Mouse (Mus musculus) myocyte (in vitro differentiated cells): ENCODE measurements at regions not wholly inside any gene's neighbourhood (a gene's known extent, or its start where the extent isn't known, plus 50 kb on each side); places are given as distances from the start of the nearest gene placed in this dataset.

ENCODE experiments used
- H3K27me3 ChIP-seq: one replicate; pipeline ENCODE4 v1.6.1; 2011; ENCODE audit not compliant: control insufficient read depth, insufficient read depth, insufficient read length
- H3K36me3 ChIP-seq: one replicate; pipeline ENCODE4 v1.6.1; 2011; ENCODE audit not compliant: control insufficient read depth, insufficient read depth
- H3K4me2 ChIP-seq: one replicate; pipeline ENCODE4 v1.6.1; 2011; ENCODE audit warnings: low read depth, control low read depth
- H3K4me3 ChIP-seq: one replicate; pipeline ENCODE4 v1.5.1; 2011; ENCODE audit warnings: mild to moderate bottlenecking, control low read depth, moderate library complexity
- H3K79me2 ChIP-seq: one replicate; pipeline ENCODE4 v1.6.1; 2011; ENCODE audit not compliant: control insufficient read depth, insufficient read depth
- H3ac ChIP-seq: one replicate; pipeline ENCODE4 v1.6.1; 2011; ENCODE audit not compliant: control insufficient read depth, insufficient read length
- CEBPB ChIP-seq: IDR thresholded peaks from 2 replicates; pipeline ENCODE4 v1.6.1; 2011; ENCODE audit warnings: mild to moderate bottlenecking, moderate library complexity; ENCODE audit not compliant: poor library complexity, insufficient read depth, severe bottlenecking
- E2F4 ChIP-seq: IDR thresholded peaks from one replicate; pipeline ENCODE4 v1.6.1; 2011; ENCODE audit warnings: mild to moderate bottlenecking, control low read depth, moderate library complexity; ENCODE audit not compliant: insufficient read depth
- MAX ChIP-seq: IDR thresholded peaks from one replicate; pipeline ENCODE4 v1.6.1; 2011; ENCODE audit warnings: low read depth, mild to moderate bottlenecking, control low read depth
- MYOD1 ChIP-seq, 3 experiments: IDR thresholded peaks; one replicate each; pipeline ENCODE4 v1.6.1; 2011; ENCODE audit warnings: control low read depth in 2 of 3, low read depth in 2 of 3, mild to moderate bottlenecking in 2 of 3, moderate library complexity in 1 of 3; ENCODE audit not compliant: insufficient read length in 2 of 3, control insufficient read depth in 1 of 3
- MYOG ChIP-seq, 3 experiments: IDR thresholded peaks; one replicate each; pipeline ENCODE4 v1.6.1; 2011; ENCODE audit warnings: control low read depth in 2 of 3, low read depth in 2 of 3, mild to moderate bottlenecking in 2 of 3; ENCODE audit not compliant: insufficient read length in 2 of 3, control insufficient read depth in 1 of 3, insufficient read depth in 1 of 3
- POLR2A ChIP-seq: IDR thresholded peaks from one replicate; pipeline ENCODE4 v1.6.1; 2011; ENCODE audit warnings: low read depth, mild to moderate bottlenecking, control low read depth, moderate library complexity; ENCODE audit not compliant: insufficient read length
- POLR2AphosphoS2 ChIP-seq: IDR thresholded peaks from one replicate; pipeline ENCODE4 v1.6.1; 2011; ENCODE audit warnings: low read depth, control low read depth; ENCODE audit not compliant: insufficient read length
- REST ChIP-seq: IDR thresholded peaks from one replicate; pipeline ENCODE4 v1.6.1; 2011; ENCODE audit warnings: mild to moderate bottlenecking, control low read depth, moderate library complexity; ENCODE audit not compliant: insufficient read depth, insufficient read length
- SRF ChIP-seq: IDR thresholded peaks from one replicate; pipeline ENCODE4 v1.6.1; 2011; ENCODE audit warnings: low read depth; ENCODE audit not compliant: control insufficient read depth, insufficient read length
- TCF12 ChIP-seq: IDR thresholded peaks from one replicate; pipeline ENCODE4 v1.6.1; 2011; ENCODE audit warnings: mild to moderate bottlenecking, control low read depth; ENCODE audit not compliant: poor library complexity, insufficient read depth, severe bottlenecking
- TCF3 ChIP-seq: IDR thresholded peaks from one replicate; pipeline ENCODE4 v1.6.1; 2011; ENCODE audit warnings: low read depth, control low read depth; ENCODE audit not compliant: insufficient read length
- USF1 ChIP-seq: IDR thresholded peaks from one replicate; pipeline ENCODE4 v1.6.1; 2011; ENCODE audit warnings: low read depth, mild to moderate bottlenecking, control low read depth, moderate library complexity

DNA sequence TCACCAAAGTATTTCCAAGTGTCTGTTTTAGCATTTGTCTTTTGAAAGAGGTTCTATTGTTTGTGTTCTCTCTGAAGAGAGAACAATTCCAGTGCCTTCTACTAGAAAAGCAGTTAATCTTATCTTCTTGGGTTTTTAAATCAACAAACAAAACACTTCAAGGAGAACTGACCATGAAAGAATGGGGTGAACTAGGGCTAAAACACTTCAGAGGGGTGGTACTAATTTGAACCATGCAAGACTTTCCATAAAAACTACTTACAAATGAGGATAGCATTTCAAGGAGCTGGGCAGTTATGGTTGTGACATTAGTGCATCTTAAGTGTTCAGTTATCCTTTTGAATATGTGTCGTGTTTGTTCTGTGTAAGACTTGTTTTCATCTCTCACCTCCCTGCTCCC is 64.5 kb upstream of the Cav2 start:
- no peaks in the 10 kb centered on the region for H3K79me2 ChIP-seq
- TF ChIP-seq MYOD1 (IDR thresholded peaks at IDR 0.05; ENCODE audit: control insufficient read depth in 1 of 3, insufficient read length in 2 of 3, low read depth in 2 of 3), result no peak
- no peak for TF ChIP-seq TCF3
- TF ChIP-seq TCF12, result no peak
- no peak for TF ChIP-seq CEBPB
- TF ChIP-seq MYOG (IDR thresholded peaks at IDR 0.05; ENCODE audit: control insufficient read depth in 1 of 3, insufficient read depth in 1 of 3, insufficient read length in 2 of 3, low read depth in 2 of 3), result no peak
- no peak for TF ChIP-seq MAX
- TF ChIP-seq E2F4, result no peak
- no peak for TF ChIP-seq POLR2AphosphoS2
- TF ChIP-seq REST, result no peak
- TF ChIP-seq SRF, result no peak
- no peak overlapping the region for H3K4me2 ChIP-seq
- no peak overlapping the region for H3ac ChIP-seq
- no peaks in the 10 kb centered on the region for H3K27me3 ChIP-seq
- no peaks in the 10 kb centered on the region for H3K36me3 ChIP-seq
- no peak overlapping the region for H3K4me3 ChIP-seq

DNA sequence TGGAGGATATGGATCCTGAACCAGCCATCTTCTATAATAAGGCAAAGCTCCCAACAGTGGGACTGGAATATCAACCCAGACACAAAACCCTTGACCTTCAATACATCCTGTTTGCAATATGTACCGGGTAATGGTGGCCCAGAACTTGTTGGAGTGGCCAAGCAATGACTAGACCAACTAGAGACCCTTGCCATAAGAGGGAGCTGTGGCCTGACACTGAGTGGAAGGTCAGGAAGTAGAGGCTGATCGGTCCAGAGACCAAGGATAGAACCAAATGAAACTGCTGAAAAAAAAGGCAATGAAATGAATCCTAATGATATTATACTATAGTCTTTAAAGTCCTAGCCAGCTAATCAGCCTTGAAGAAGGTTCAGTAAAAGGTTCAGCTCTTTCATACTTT is 57.2 kb upstream of the Cav2 start:
- TF ChIP-seq SRF (no peak), TCF12 (no peak), POLR2AphosphoS2 (no peak), POLR2A (no peak), USF1 (no peak), MYOG (IDR thresholded peaks at IDR 0.05; ENCODE audit: control insufficient read depth in 1 of 3, insufficient read depth in 1 of 3, insufficient read length in 2 of 3, low read depth in 2 of 3) (no peak), REST (no peak), MYOD1 (IDR thresholded peaks at IDR 0.05; ENCODE audit: control insufficient read depth in 1 of 3, insufficient read length in 2 of 3, low read depth in 2 of 3) (no peak), E2F4 (no peak), CEBPB (no peak), MAX (no peak), TCF3 (no peak)
- Histone ChIP-seq H3K79me2 (no peaks in the 10 kb centered on the region), H3K4me3 (no peak overlapping the region), H3ac (no peak overlapping the region), H3K27me3 (no peaks in the 10 kb centered on the region), H3K4me2 (no peak overlapping the region), H3K36me3 (no peaks in the 10 kb centered on the region)

DNA sequence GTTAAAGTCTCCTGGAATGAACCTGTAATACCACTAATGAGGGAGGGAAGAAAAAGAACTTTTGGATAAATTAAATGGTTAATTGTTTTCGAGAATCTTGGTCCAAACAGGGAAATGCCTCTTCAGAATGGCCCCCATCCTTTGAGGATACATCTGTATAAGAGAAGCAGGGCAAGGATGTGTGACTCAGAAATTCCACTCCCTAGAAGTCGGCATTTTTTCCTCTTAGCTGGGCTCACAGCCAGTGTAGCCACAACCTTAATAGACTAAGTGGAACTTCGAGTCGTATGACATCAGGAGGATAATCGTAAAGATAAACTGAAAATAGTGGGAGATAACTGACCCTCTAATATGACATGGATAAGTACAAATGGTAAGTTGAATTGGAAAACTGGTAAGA is 56.1 kb upstream of the Cav2 start:
- peak overlapping the region; percentile 60 for H3K4me2 ChIP-seq
- no peak overlapping the region for H3K4me3 ChIP-seq
- no peak for TF ChIP-seq POLR2AphosphoS2
- no peak for TF ChIP-seq MYOD1 (IDR thresholded peaks at IDR 0.05; ENCODE audit: control insufficient read depth in 1 of 3, insufficient read length in 2 of 3, low read depth in 2 of 3)
- no peak for TF ChIP-seq TCF12
- TF ChIP-seq MYOG (IDR thresholded peaks at IDR 0.05; ENCODE audit: control insufficient read depth in 1 of 3, insufficient read depth in 1 of 3, insufficient read length in 2 of 3, low read depth in 2 of 3), result no peak
- TF ChIP-seq SRF, result no peak
- no peak for TF ChIP-seq E2F4
- no peak for TF ChIP-seq USF1
- no peak for TF ChIP-seq REST
- H3K27me3 ChIP-seq, result no peaks in the 10 kb centered on the region
- H3ac ChIP-seq, result no peak overlapping the region
- no peaks in the 10 kb centered on the region for H3K79me2 ChIP-seq
- H3K36me3 ChIP-seq, result no peaks in the 10 kb centered on the region

DNA sequence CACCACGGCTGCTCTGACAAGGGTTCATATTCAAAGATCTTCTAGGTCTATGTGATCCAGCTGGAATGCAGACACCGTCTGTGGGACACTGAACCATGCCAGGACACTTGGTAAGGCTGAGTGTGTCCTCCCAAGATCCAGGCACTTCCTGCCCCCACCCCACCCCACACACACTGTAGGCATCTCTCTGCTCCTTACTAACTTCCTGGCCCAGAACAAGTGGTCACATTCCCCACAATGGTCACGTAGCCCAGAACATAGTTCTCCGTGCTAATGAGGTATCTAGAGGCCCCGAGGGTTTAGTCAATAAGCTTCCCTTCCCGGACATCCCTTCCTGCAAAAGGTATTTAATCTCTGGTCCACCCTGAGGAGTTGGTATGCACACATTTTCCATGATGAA is 54.5 kb upstream of the Cav2 start:
- H3K27me3 ChIP-seq, result no peaks in the 10 kb centered on the region
- TF ChIP-seq REST (no peak), TCF12 (no peak), MYOG (IDR thresholded peaks at IDR 0.05; ENCODE audit: control insufficient read depth in 1 of 3, insufficient read depth in 1 of 3, insufficient read length in 2 of 3, low read depth in 2 of 3) (no peak), SRF (no peak), CEBPB (no peak), TCF3 (no peak), USF1 (no peak), MAX (no peak), E2F4 (no peak), POLR2AphosphoS2 (no peak), MYOD1 (IDR thresholded peaks at IDR 0.05; ENCODE audit: control insufficient read depth in 1 of 3, insufficient read length in 2 of 3, low read depth in 2 of 3) (no peak), POLR2A (no peak)
- no peaks in the 10 kb centered on the region for H3K36me3 ChIP-seq
- H3K4me2 ChIP-seq, result no peak overlapping the region
- no peak overlapping the region for H3ac ChIP-seq
- H3K79me2 ChIP-seq, result no peaks in the 10 kb centered on the region
- no peak overlapping the region for H3K4me3 ChIP-seq
